Mouse (Mus musculus) adrenal gland, postnatal 14 days (tissue): ENCODE results near the gene Otoa. TPM values are rescaled to one million over a fixed set of nuclear protein-coding genes. Genes with fewer than 3 reads are reported as not detected.

ENCODE experiments used
- DNase-seq: peaks from one replicate; pipeline ENCODE4 v3.0.0; 2021; ENCODE audit warnings: mixed read lengths
- total RNA-seq: library from RNA; stranded (reverse); gene quantifications from 2 replicates; pipeline ENCODE4 v1.2.3, GENCODE M21; 2021

Otoa gene
- total RNA-seq, 1 experiment from 2014 or later, result 0.52 TPM

- DNase-seq, result no peak
Measured at GRCm38 (mm10) chr7:121082949-121083513, 1.6 kb downstream of the Otoa start.

GRCm38 (mm10) chr7:121084840-121085453 lies 3.5 kb downstream of the Otoa start:
- DNase-seq, result no peak

GRCm38 (mm10) chr7:121085500-121085899 lies 4.0 kb downstream of the Otoa start:
- DNase-seq, result peak; percentile 55

- DNase-seq, result no peak
Measured at GRCm38 (mm10) chr7:121088745-121089144, 7.3 kb downstream of the Otoa start.

GRCm38 (mm10) chr7:121090748-121091147 lies 9.3 kb downstream of the Otoa start:
- DNase-seq, result no peak

GRCm38 (mm10) chr7:121093026-121093425 lies 11.6 kb downstream of the Otoa start:
- DNase-seq, result no peak

GRCm38 (mm10) chr7:121098614-121099389 lies 17.4 kb downstream of the Otoa start:
- DNase-seq, result no peak

GRCm38 (mm10) chr7:121107851-121108250 lies 26.4 kb downstream of the Otoa start:
- DNase-seq, result no peak

GRCm38 (mm10) chr7:121111321-121111720 lies 29.9 kb downstream of the Otoa start:
- no peak for DNase-seq

- no peak for DNase-seq
Measured at GRCm38 (mm10) chr7:121111762-121112161, 30.3 kb downstream of the Otoa start.

GRCm38 (mm10) chr7:121120143-121120818 lies 38.8 kb downstream of the Otoa start:
- peak; percentile 89 for DNase-seq

- DNase-seq, result no peak
Measured at GRCm38 (mm10) chr7:121130837-121131236, 49.4 kb downstream of the Otoa start.

GRCm38 (mm10) chr7:121141274-121141673 lies 59.8 kb downstream of the Otoa start:
- no peak for DNase-seq

- no peak for DNase-seq
Measured at GRCm38 (mm10) chr7:121150662-121151061, 69.2 kb downstream of the Otoa start.

- DNase-seq, result no peak
Measured at GRCm38 (mm10) chr7:121152186-121152585, 70.7 kb downstream of the Otoa start.

- no peak for DNase-seq
Measured at GRCm38 (mm10) chr7:121165616-121166015, 84.2 kb downstream of the Otoa start.

- DNase-seq, result no peak
Measured at GRCm38 (mm10) chr7:121171888-121172287, 90.4 kb downstream of the Otoa start.

- no peak for DNase-seq
Measured at GRCm38 (mm10) chr7:121187201-121187786, 105.8 kb downstream of the Otoa start.

- DNase-seq, result no peak
Measured at GRCm38 (mm10) chr7:121188976-121189375, 107.5 kb downstream of the Otoa start.

- peak; percentile 14 for DNase-seq
Measured at GRCm38 (mm10) chr7:121198933-121199332, 117.5 kb downstream of the Otoa start.

GRCm38 (mm10) chr7:121211804-121212203 lies 130.4 kb downstream of the Otoa start:
- DNase-seq, result no peak
